Mouse (Mus musculus) kidney, postnatal 10 days (tissue): ENCODE data around the gene Trappc3l.

Source experiments
- DNase-seq: peaks from one replicate; pipeline ENCODE4 v3.0.0; 2021; ENCODE audit warnings: mixed read lengths

Trappc3l gene

GRCm38 (mm10) chr10:34095964-34096363 is 58.6 kb downstream of the Trappc3l start:
- no peak for DNase-seq

GRCm38 (mm10) chr10:34096418-34096883 is 59.1 kb downstream of the Trappc3l start, which contains the start of gene Calhm5:
TSS of gene Calhm5 (minus strand) at chr10:34096519.
- peak; percentile 59 for DNase-seq

- DNase-seq, result no peak
Measured at GRCm38 (mm10) chr10:34110863-34111465, 73.6 kb downstream of the Trappc3l start.

GRCm38 (mm10) chr10:34111964-34112738 is 74.8 kb downstream of the Trappc3l start:
- no peak for DNase-seq

- DNase-seq, result no peak
Measured at GRCm38 (mm10) chr10:34117131-34117530, 79.7 kb downstream of the Trappc3l start.

- DNase-seq, result no peak
Measured at GRCm38 (mm10) chr10:34117770-34118169, 80.4 kb downstream of the Trappc3l start.

GRCm38 (mm10) chr10:34118421-34118820 is 81.0 kb downstream of the Trappc3l start:
- DNase-seq, result no peak

GRCm38 (mm10) chr10:34127392-34128378 is 90.3 kb downstream of the Trappc3l start, which contains the start of gene Calhm6:
TSS of gene Calhm6 (minus strand) at chr10:34127984.
- peak; percentile 59 for DNase-seq

- peak; percentile 43 for DNase-seq
Measured at GRCm38 (mm10) chr10:34128391-34128790, 91.0 kb downstream of the Trappc3l start.

GRCm38 (mm10) chr10:34131356-34131755 is 94.0 kb downstream of the Trappc3l start:
- no peak for DNase-seq

GRCm38 (mm10) chr10:34136432-34136831 is 99.0 kb downstream of the Trappc3l start:
- DNase-seq, result no peak

- no peak for DNase-seq
Measured at GRCm38 (mm10) chr10:34138027-34138426, 100.6 kb downstream of the Trappc3l start.

- DNase-seq, result no peak
Measured at GRCm38 (mm10) chr10:34139768-34140167, 102.4 kb downstream of the Trappc3l start.

GRCm38 (mm10) chr10:34141693-34142092 is 104.3 kb downstream of the Trappc3l start:
- no peak for DNase-seq

- no peak for DNase-seq
Measured at GRCm38 (mm10) chr10:34149772-34150171, 112.4 kb downstream of the Trappc3l start.

- DNase-seq, result no peak
Measured at GRCm38 (mm10) chr10:34150454-34150853, 113.1 kb downstream of the Trappc3l start.

- peak; percentile 49 for DNase-seq
Measured at GRCm38 (mm10) chr10:34151827-34152226, 114.4 kb downstream of the Trappc3l start.

GRCm38 (mm10) chr10:34155796-34156554 is 118.6 kb downstream of the Trappc3l start:
- no peak for DNase-seq
